Mouse (Mus musculus) lung, postnatal 10 days (tissue): ENCODE measurements around the gene Fars2.

Source experiments
- DNase-seq: peaks from one replicate; pipeline ENCODE4 v3.0.0; 2021

Fars2 gene

DNA sequence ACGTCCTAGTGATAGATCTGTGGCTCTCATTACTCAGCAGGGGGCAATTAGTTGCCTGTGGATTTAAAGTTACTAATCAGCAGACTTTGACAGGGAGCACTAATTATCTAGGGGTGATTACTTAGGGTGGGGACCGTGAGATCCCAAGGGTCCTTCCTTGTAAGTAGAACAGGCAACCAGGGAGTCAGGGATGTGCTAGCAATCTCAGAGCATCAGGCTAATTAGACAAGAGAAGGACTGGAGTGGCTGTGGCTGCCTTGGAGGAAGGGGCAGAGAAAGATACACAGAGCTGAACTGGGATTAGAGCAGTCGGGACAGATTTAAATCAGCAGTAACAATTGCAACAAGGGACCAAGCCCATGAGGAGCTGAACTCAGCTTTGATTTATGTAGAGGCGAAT, 471.9 kb downstream of the Fars2 start:
- DNase-seq = no peak

DNA sequence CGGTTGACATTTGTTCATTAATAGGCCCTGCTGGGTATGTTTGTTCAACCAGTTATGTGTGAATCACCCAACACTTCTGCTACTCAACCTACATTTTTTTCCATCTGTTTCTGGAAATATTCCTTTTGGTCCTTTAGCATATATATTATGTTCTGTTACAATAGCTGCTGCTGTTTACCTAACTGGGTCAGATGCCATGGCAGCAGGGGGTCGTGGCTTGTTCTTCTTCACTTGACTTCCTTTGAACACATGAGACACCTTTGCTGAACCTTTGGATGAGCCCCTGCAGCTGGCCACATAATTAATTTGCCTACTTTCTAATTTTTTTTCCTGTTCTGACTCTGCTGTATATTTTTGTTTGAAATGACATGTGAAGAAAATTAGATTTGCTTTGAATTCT, 475.1 kb downstream of the Fars2 start:
- no peak for DNase-seq

DNA sequence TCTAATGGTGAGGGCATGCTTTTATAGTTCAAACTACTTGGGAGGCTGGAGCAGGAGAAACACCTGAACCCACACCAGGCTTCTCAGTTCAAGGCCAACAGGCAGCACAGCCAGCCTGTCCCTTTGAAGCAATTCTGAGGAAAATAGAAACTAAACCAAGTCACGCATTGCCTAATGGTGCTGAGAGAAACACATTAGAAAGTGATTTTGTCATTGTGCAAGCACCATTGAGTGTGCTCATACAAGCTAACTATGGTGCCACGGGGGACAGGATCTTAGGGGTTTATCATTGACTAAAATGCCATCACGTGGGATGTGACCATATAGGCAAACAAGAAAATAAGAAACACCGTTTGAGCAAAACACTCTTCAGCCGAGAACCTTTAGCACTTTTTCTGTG, 489.5 kb downstream of the Fars2 start:
- no peak for DNase-seq

DNA sequence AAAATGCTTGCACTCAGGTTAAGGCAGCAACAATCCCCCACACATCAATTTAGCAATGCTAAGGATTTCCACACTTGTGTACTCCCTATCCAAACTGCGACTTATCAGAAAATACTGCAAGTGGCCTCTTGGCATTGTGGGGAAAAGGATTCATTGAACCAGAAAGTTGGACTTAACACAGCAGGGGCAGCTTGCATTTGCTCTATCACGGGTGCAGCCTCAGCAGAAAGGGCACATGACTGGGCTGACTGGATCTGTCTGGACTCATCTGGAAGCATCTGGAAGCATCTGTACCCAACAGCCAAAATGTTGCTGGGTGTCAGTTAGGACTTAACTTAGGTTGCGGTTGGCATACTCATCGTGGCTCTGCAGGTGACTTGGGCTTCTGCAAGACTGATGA, 490.7 kb downstream of the Fars2 start:
- no peak for DNase-seq

DNA sequence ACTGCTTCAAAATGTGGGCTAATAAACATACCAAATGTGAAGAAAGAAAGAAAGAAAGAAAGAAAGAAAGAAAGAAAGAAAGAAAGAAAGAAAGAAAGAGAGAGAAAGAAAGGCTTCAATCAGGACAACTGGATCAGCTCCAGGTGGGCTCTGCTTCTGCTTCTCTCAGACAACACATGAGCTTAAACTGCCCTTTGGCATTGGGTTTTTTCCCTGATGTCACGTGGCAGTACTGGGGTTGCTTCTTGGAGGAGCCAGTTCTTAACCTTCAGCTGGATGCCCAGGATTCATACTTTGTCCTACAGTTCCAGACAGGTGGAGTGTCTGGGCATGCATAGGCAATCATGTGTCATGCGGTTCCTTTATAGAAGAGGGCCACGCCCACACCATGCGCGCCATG, 493.2 kb downstream of the Fars2 start:
- no peak for DNase-seq

DNA sequence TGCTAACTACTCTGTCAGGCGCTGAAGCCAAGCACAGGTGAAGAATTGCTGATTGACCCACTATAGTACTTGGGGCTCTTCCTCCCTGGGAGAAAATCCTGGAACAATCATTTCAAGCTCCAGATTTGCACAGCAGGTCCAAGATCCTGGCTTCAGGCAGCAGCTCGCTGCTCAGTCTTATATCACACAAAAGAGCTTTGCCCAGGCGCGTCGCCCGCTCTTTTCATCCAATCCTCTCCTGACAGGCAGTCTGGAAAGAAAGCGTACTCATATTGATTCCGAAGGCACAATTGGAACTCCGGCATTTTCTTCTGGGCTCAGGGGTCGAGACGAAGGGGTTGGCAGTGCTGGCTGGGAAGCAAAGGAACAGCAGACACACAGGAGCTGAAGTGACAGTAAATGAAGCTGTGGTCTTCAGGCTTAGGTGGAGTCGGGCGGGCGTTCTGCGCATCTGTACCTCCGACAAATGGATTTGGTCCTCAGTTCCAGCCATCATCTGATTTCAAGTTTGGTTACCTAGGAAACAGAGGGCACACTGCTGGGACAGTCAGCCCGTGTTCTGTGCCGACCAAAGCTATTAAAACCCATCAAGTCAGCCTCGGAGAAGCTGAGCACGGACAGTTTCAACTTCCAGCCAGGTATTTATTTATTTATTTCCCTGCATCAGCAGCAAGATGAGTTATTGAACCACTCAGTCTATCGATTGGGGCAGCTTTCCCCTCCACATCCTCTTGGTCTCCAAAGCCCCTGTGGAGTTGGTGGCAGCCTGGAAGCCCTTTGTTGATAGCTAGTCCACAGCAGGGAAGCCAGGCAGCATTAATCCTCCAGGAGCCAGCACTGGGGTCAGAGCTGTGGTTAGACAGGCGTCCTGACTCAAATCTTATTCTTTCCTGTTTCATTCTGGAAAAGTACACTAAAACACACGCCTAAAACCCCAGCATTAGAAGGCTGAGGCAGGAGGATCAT, 495.9 kb downstream of the Fars2 start:
- no peak for DNase-seq

DNA sequence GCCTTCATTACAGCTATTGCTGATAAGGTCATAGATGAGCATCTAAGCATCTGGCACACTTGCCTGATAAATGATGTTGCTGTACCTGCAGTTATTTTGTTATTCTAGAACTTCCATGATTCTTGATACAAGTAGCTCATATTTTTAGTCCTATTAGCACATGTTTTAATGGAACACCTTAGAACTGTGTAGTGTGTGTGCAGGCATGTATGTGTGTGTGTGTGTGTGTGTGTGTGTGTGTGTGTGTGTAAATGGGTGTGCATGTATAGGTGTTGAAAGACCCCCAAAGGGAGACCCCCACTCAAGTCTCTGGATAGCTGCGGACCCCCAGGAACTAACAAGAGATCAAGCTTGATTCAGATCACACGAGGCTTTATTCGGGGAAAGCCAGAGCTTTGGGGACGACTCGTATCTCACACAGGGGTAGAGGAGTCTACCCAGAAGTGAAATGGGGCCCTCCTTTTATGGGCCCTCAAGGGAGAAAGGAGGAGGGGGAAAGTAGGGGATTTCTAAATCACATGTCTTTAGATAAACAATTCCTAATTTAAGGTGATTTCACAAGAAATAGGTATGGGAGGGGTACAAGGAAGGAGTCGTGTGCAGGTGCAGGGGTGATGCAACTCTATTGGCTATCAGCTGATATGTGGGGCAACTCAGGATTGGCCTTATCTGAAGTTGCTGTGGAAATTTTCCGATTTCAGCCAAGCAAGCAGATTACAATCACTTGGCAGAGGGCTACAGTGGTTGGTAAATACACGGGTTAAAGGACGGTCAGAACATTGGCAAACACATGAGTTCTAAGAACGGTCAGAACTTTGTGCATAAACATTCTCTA, 503.5 kb downstream of the Fars2 start:
- DNase-seq = peak; percentile 35

DNA sequence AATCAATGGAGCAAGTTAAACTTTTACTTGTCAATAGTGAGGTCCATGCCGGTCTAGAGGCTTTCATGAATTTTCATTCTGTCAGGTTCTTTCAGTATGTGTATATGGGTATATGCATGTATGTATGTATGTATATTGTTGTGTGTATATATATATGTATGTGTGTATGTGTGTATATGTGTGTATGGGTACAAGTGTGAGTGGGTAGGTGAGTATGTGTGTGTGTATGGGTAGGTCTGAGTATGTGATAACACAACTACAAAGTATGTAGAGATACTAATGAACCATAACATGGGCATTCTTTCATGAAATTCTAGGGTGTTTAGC, 504.1 kb downstream of the Fars2 start:
- DNase-seq = no peak

DNA sequence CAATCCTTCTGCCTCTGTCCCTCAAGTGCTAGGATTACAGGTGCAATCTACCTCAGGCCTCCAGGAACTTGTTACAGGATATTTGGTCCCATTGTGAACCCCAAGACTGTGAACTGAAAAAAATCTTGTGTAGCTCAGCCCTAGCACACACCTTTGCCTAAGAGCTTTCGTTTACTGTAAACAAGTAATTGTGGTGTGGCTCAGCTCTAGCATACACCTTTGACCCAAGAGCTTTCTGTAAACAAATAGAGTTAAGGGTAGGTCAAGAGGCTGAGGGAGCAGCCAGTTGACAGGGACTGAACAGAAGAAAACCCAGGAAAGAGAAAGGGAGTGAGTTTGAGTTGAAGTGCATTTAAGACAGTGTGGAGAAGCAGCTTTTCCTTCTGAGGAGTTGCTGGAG, 506.3 kb downstream of the Fars2 start:
- DNase-seq = no peak

DNA sequence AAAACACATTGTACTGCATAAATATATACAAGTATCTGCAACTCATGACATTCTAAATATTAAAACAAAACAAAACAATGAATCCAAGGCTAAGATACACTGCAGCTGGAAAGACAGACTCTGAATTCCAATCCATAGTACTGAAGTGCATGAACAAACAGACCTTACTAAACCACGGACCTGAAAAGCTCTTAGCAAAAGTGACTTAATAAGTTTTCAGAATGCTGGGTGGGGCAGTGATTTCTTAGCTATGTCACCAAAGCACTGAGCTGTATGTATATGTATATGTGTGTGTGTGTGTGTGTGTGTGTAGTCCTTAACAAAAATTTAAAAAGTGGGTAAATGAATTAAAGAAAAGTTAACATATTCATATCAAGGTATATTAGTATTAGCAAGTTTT, 511.9 kb downstream of the Fars2 start:
- DNase-seq = no peak

DNA sequence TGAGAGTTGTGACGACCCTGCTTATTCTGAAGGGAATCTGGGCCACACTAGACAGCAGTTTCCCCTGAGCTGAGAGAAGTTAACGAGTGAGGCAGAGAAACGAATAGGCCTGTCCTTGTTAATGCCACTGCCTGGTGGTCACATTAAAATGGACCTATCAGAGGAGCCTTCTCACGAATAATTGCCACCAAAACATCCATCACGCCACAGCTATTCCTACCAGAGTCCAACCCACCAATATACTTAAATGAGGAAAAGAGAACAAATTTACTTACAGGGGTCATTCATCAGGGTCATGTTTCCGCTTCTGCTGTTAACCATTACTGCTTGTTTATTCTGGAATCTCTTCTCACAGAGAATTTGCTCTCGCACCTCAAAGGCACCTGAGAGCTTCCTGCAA, 531.0 kb downstream of the Fars2 start:
- no peak for DNase-seq

DNA sequence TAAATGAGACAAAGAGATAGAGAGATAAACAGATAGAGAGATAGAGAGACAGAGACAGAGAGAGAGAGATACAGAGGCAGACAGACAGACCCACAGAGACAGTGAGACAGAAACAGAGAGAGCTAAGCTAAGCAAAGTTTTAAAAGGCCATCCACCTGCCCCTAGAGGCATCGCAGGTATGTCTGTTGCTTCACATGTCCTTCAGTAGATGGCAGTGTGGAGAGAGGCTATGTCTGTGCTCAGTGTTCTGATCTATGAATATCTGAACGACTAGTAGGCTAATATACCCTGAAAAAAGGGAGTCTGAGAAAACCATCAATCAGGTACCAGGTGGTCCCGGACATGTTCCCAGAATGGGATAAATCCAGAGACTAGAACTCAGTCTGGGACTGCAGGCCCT, 537.0 kb downstream of the Fars2 start:
- DNase-seq = no peak

DNA sequence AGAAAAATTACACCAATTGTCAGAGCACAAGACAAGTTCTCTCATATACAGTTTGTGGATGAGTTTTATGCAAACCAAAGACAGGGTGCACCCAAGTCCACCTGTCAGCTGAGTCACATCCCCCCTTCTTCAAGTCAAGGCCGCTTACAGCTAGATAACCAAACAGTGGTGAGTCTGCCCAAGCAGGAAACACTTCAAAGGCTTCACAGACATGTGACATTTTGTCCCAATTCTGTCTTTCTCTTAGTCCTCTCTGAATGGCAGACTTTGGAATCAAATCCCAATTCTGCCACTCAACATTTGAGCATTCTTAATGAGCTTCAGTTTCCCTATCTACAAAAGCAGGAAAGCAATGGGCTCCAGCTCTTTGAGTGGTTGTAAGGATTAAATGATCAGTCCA, 562.1 kb downstream of the Fars2 start:
- no peak for DNase-seq

DNA sequence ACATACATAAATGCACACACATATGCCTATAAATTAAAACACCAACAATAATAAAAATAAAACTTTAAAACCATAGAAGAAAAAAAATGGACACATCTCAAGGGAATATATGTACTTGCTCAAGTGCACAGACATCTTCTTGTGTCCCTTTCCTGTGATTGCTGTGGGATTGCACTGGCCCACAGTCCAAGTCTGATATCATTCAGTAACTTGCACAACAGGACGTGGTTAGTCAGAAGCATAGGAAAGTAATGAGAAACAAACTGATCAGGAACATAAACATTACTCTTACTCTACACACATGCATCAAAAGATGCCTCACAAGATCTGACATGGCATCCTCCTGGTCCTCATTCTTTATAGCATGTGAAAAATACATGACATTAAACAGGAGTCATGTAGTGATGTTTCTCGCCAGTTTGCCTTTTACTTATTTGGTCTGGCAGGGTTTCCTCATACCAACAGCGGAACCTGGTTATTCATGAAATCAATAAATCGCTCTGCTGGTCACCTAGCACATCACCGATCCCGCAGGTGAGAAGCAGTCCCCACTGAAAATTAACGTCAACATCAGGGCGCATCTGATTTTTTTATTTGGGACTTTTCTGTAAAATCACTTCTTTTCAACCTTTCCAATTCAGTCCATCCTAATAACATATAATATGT, 563.6 kb downstream of the Fars2 start:
- DNase-seq = no peak

DNA sequence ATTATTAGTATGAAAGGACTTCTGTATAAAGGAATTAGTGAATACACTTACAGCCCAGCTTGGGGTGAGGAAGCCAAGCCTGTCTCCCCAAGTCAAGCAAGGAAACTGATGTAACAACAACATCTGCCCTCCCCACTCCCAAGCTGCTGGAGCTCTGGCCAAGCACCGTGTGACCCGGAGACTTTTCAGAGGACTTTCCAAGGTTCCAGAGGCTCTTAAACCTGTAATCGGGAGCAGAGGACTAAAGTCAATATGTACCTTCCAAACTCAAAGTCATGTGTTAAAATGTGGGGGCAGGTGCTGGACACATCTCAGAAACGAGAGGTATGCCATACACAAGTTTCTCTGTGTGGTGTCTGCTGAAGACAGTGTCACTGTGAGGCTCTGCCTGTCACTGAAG, 566.4 kb downstream of the Fars2 start:
- DNase-seq = peak; percentile 11

DNA sequence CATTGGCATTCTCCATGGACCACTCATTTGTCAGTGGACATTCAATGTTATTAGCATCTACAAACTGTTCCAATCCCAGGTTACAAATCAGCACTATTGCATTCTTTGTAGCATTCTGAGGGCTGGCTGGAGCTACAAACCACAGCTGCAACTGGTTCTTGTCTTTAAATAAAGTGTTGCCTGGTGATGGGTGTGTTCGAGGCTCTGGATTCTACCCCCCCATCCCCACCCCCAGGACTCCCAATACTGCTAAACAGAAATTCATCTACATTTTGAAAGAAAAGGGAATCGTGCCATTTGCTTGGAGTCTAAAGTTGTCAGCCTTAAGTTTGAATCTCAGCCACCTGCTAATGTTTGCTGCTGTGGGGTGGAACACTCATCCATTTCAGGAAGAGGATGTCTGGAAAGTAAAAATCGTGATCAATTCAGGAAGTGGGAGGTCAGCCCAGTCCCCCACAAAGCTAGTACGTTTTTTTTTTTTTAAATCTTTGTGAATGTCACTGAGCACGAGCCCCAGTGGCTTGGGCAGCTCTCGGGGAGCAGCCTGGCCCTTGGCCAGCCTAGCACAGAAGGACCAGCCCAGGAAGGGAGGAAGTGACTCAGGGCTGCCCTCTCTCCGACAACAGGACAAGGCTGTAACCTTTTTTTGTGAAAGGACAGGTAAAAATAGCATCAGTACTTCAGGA, 578.4 kb downstream of the Fars2 start:
- DNase-seq = peak; percentile 10

DNA sequence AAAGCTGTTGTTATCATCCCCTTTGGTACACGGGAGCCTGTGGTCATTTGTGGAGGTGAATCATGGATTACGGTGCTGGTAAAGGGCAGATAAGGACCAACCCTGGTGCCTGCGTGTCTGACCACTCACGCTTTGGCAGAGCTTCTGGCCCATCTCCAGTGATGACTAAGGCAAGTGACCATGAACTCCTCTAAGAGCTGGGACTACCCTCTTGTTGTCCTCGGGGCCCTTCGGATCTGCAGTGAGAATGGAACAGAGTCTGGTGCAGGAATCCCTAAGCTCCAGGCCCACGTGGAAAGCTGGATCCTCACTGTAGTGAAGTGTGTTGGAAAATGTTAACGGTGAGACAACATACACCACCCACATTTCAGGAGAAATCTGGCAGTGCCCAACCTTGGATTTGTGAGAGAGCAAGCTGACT, 579.1 kb downstream of the Fars2 start:
- peak; percentile 21 for DNase-seq

DNA sequence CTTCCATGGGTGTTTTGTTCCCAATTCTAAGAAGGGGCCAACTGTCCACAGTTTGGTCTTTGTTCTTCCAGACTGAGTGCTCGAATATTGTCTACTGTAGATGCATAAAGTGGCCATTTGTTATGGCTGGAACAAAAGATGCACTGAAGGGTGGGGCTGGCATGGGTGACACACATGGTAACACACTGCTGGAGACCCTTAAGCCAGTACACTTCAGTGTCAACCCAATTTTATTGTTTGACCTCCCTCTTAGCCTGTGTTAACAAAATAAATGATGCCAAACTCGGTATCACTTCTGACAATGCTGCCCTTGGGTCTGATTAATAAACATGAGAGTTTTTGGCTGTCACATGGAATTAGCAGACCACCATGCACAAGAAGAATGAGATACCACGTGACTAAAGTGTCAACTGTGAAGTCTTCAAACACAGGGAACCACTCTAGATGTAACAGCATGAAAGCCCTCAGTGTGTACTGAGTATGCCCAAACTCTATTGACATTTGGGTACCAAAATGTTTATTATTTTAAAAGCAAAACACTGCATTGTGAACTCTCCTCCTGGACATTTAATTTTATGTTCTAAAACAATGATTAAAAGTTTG, 590.0 kb downstream of the Fars2 start:
- DNase-seq = no peak

DNA sequence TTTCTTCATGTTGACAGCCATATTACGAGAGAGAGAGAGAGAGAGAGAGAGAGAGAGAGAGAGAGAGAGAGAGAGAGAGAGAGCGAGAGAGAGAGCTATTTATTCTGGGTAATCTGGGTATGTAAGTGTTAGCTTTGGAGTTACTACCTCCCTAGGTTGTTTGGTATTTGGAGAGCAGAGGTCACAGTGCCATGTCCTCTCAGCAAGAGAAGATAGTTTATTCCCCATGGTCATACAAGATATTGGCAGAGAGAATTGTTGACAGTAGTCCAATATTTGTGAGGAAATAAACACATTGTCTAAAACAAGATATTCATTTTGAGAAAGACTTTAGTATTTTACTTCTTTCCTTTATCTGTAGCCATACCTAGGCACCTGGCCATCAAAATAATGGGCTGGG, 596.9 kb downstream of the Fars2 start:
- no peak for DNase-seq

DNA sequence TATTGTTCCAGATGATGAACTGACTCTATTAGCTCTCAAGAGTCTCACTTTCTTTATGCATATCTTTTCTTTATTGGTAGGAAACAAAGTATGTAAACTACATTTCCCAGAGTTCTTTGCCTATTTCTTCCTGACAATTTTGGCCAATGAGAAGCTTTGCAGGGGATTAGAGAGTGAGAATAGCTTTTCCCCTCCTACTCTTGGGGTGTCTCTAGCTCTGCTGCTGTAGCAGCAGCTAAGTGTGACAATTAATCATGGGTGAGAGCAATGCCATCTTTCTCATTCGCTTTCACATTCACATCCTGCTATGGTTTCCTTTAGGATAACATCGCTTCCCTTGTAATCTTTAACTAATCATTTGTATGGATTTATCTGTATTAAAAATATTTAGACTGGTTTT, 599.5 kb downstream of the Fars2 start:
- DNase-seq = no peak

DNA sequence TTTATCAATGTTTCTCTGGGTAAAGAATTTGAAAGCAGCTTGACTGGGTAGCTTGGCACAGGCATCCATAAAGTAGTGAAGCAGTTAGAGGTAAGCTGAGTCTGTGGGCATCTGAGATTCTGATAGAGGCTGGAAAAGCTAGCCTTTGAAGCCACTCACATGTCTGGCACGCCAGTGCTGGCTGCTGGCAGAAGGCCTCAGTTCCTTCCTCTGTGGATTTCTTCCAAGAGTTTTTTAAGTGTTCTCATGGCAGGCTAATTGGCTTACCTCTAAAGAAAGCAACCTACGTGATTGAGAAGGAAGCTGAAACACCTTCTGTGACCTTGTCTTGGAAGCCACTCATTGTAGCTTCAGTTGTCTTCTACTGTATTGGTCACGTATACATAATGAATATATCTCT, 600.2 kb downstream of the Fars2 start:
- DNase-seq = no peak

DNA sequence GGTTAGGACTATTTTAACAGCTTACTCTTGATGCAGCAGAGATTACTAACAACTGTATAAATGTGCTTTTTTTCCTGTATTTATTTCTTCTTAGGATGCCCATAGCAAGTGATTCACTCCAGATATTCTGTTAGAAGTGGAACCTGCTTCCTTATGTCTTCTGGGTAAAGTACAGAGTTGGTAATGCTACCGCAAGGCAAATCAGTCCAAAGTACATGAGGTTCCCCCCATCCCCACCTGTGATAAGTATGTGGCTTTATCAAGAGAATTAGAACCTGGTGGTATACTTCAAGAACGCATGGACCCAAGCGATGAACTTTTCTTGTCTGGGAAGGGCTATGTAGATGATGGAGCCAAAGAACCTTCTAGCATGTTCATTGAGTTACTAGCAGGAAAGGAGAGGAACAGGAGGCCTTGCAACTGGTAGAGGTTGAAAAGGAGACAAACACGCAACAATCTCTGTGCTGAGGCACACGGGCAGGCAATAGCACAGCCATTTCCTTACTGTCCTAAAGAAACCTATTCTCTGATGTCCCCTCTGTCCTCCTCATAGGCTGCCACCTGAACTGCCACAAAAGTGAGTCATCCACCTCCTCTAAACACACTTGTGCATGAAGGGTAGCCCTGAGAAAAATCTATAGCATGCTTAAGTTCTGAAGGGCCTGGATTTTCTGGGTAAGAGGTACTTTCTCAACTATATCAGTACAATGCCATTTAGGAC, 603.2 kb downstream of the Fars2 start:
- DNase-seq = no peak
